Mouse (Mus musculus): ENCODE measurements around the gene Fam234a.

GRCm38 (mm10) chr17:26244101-26244841 lies at the start of gene Fam234a:
- TF ChIP-seq POLR2A (IDR thresholded peaks at IDR 0.05; ENCODE audit: borderline replicate concordance, insufficient read depth, low read length) (peak; percentile 54; the same call in 1 of the 2 replicates), CTCF (IDR thresholded peaks at IDR 0.05; ENCODE audit: borderline replicate concordance, insufficient read depth, low read depth, low read length) (no peak)

Data from cerebellum, adult 2 months (tissue).